Mouse (Mus musculus) stomach, postnatal 0 days (tissue): ENCODE results near the gene Creb3l1. TPM values are rescaled to one million over a fixed set of nuclear protein-coding genes. Genes with fewer than 3 reads are reported as not detected.

Experiments used
- ATAC-seq: fragments of 200-750 bp; cut with Nextera tagmentation; 2 replicates; pipeline ENCODE4 v1.8.0; 2017; ENCODE audit not compliant: low FRiP score, low TSS enrichment
- DNase-seq: peaks from one replicate; pipeline ENCODE4 v3.0.0-alpha.2; 2016; ENCODE audit warnings: low spot score
- H3K27ac ChIP-seq: fragments of 300-500 bp; sonication (generic); replicated peaks from 2 replicates; pipeline ENCODE4 v1.5.1; 2014; ENCODE audit warnings: mild to moderate bottlenecking, control low read depth
- H3K27me3 ChIP-seq: fragments of 300-500 bp; sonication (generic); 2 replicates; pipeline ENCODE4 v1.6.1; 2014; ENCODE audit warnings: low read length; ENCODE audit not compliant: control insufficient read depth, insufficient read depth
- H3K36me3 ChIP-seq: fragments of 300-500 bp; sonication (generic); 2 replicates; pipeline ENCODE4 v1.6.1; 2014; ENCODE audit warnings: low read length, mixed read lengths; ENCODE audit not compliant: control insufficient read depth, insufficient read depth
- H3K4me1 ChIP-seq: fragments of 300-500 bp; sonication (generic); replicated peaks from 2 replicates; pipeline ENCODE4 v1.6.1; 2014; ENCODE audit warnings: antibody characterized with exemption; ENCODE audit not compliant: control insufficient read depth, insufficient read depth
- H3K4me2 ChIP-seq: fragments of 300-500 bp; sonication (generic); replicated peaks from 2 replicates; pipeline ENCODE4 v1.6.1; 2014; ENCODE audit warnings: low read depth, mild to moderate bottlenecking, control low read depth, moderate library complexity
- H3K4me3 ChIP-seq: fragments of 300-500 bp; sonication (generic); 2 replicates; pipeline ENCODE4 v1.5.1; 2014; ENCODE audit warnings: low read depth, low read length, control low read depth
- H3K9ac ChIP-seq: fragments of 300-500 bp; sonication (generic); 2 replicates; pipeline ENCODE4 v1.6.1; 2014; ENCODE audit warnings: mild to moderate bottlenecking, low read length, control low read depth, mixed read lengths
- H3K9me3 ChIP-seq: fragments of 300-500 bp; sonication (generic); 2 replicates; pipeline ENCODE4 v1.6.1; 2016; ENCODE audit warnings: low read length; ENCODE audit not compliant: control insufficient read depth
- CTCF ChIP-seq: IDR thresholded peaks from 2 replicates; pipeline ENCODE4 v1.5.1; 2016; ENCODE audit warnings: antibody characterized with exemption, low read depth, mild to moderate bottlenecking, moderate library complexity
- EP300 ChIP-seq: optimal IDR thresholded peaks from 2 replicates; pipeline ENCODE3; 2016; ENCODE audit warnings: antibody characterized with exemption
- WGBS: fragments of 180-500 bp; shearing (Covaris S2); extraction: QIAGEN DNeasy Blood & Tissue Kit; methylation state at CpG from one replicate; pipeline ENCODE4 v1.1.7; 2014; 5-methylcytosine and 5-hydroxymethylcytosine counted together
- polyA plus RNA-seq: library from polyadenylated mRNA; unstranded; fragments of >200 nt; fragmentation: Nextera tagmentation; extraction: Ambion mirVana; gene quantifications from 2 replicates; pipeline ENCODE4 v1.2.1, GENCODE M21; 2015

Creb3l1 gene
- polyA plus RNA-seq, 1 experiment from 2014 or later, result 13.2 TPM

DNA sequence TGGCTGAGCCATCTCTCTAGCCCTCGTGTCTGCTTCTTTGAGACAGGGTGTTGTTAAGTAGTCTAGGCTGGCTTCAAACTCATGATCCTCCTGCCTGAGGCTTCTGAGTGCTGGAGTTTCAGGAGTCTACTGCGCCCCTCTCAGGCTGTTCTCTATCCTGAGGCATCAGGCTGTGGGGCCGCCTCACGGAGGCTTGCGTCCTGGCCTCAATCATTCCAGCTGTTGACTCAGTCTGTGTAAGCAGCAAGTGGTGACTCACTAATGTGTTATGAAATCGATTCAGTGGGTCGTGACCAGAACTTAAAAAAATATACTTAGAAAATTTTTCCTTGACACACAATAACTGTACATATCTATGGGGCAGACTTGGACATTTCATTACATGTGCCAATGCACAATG lies 19.7 kb downstream of the Creb3l1 start:
- Histone ChIP-seq H3K27me3 (no peaks in the 10 kb centered on the region), H3K36me3 (no peaks in the 10 kb centered on the region), H3K9me3 (no peaks in the 10 kb centered on the region), H3K4me3 (no peak overlapping the region), H3K27ac (peak overlapping the region; percentile 35; the same call in 1 of the 2 replicates), H3K4me1 (peaks cover 12% of the 10 kb centered on the region), H3K9ac (peak overlapping the region; percentile 23; the same call in 1 of the 2 replicates), H3K4me2 (no peak overlapping the region; the same call in 1 of the 2 replicates)
- ATAC-seq, result peak; percentile 64
- peak; percentile 76 for DNase-seq
- WGBS, result 30% methylated on average over 7 of the region's 7 CpGs
- no peak for TF ChIP-seq EP300
- peak; percentile 57 for TF ChIP-seq CTCF

DNA sequence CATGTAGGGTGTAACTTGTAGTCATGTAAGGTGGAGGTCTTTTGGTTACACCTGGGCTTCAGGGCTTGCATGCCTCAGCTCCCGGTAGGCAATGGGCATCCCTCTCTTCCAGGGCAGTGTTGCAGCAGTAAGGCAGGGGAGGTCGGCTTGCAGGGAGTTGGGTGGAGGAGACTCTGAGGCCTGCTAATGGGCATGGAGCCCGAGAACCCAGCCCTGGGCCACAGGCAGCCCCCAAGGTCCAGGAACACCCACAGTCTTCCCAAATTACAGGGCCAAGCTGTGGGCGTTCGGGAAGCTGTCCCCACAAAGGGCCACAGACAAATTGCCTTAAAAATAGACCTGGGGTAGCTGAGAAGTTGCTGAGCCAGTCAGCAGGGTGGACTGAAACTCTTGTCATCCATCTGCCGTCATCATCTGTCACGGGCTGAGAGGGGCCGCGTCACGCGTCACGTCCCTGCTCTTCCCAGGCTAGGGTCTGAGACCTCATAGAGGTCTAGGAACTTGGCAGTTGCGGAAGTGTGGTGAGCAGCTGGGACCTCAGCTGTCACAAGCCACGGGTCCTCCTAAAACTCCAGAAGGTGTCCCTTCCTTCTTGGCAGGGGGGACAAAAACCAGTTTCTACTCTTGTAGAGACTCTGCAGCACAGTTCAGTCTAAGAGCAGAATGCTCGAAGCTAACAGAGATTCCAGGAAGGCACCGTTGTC lies 26.2 kb downstream of the Creb3l1 start:
- Histone ChIP-seq H3K9me3 (no peaks in the 10 kb centered on the region), H3K4me1 (no peaks in the 10 kb centered on the region), H3K27me3 (no peaks in the 10 kb centered on the region), H3K36me3 (no peaks in the 10 kb centered on the region; the same call in 1 of the 2 replicates), H3K27ac (no peak overlapping the region), H3K4me2 (no peak overlapping the region), H3K4me3 (no peak overlapping the region), H3K9ac (no peak overlapping the region)
- DNase-seq, result no peak
- WGBS, result 83% methylated on average over 16 of the region's 16 CpGs
- TF ChIP-seq EP300 (no peak), CTCF (no peak)
- ATAC-seq, result no peak

DNA sequence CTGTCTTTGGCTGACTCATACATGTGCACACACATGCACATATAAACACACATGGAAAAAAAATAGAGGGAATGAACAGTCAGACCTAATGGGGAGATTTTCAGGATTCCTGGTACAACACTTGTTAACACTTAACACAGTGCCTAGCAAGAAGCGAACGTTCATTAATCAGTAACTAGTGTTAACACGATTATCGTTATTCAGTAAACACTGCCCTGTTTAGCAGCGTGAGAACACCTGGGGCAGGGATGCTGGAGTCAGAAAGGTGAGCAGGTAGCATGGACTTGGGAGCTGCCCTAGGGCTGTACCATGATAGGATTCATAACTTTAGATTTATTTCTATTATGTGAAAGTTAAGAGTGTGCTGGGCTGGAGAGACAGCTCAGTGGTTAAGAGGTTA lies 28.3 kb downstream of the Creb3l1 start:
- no peak overlapping the region for H3K4me2 ChIP-seq
- no peaks in the 10 kb centered on the region for H3K9me3 ChIP-seq
- WGBS, result 53% methylated on average over 5 of the region's 5 CpGs
- no peak for TF ChIP-seq CTCF
- no peak for TF ChIP-seq EP300
- no peaks in the 10 kb centered on the region for H3K4me1 ChIP-seq
- DNase-seq (peak; percentile 66), ATAC-seq (peak; percentile 88)
- H3K4me3 ChIP-seq, result no peak overlapping the region
- no peaks in the 10 kb centered on the region for H3K27me3 ChIP-seq
- no peak overlapping the region for H3K9ac ChIP-seq
- no peaks in the 10 kb centered on the region; the same call in 1 of the 2 replicates for H3K36me3 ChIP-seq
- no peak overlapping the region for H3K27ac ChIP-seq

DNA sequence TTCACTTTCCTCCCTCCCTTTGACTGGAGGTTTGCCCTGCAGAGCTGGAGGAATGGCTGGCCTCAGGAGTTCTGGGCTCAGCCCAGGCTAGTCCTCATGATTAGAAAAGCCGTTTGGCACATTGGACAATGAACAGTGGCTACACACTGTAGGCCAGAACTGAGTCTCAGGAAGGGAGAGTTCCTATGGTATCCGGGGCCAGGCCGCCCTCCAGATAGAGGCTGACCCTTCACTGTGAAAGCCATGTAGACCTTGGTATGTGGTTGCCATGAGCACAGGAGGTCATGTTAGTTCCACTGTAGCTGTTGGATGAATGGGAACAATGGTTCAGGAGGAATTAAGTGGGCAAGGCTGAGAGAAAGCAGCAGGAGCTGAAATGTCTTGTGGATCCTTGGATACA lies 30.9 kb downstream of the Creb3l1 start:
- 72% methylated on average over 3 of the region's 3 CpGs for WGBS
- Histone ChIP-seq H3K27me3 (no peaks in the 10 kb centered on the region), H3K4me3 (no peak overlapping the region), H3K4me2 (no peak overlapping the region), H3K9me3 (no peaks in the 10 kb centered on the region), H3K36me3 (peaks cover 3% of the 10 kb centered on the region), H3K9ac (no peak overlapping the region), H3K27ac (no peak overlapping the region), H3K4me1 (no peaks in the 10 kb centered on the region)
- TF ChIP-seq CTCF, result no peak
- no peak for TF ChIP-seq EP300
- ATAC-seq, result no peak
- DNase-seq, result no peak

DNA sequence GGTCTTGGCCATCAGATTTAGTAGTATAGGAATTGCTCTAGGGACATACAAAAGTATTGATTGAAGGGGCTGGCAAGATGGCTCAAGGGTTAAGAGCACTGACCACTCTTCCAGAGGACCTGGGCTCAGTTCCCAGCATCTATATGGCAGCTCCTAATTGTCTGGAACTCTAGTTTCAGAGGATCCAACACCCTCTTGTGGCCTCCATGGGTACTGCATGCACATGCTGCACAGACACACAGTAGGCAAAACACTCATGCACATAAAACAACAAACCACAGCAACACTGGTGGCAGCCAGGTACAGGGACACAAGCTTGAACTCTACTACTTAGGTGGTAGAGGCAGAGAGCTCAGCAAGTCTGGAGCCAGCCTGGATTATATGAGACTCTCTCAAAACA lies 34.6 kb downstream of the Creb3l1 start:
- Histone ChIP-seq H3K4me3 (no peak overlapping the region), H3K27me3 (no peaks in the 10 kb centered on the region), H3K36me3 (peaks cover 5% of the 10 kb centered on the region), H3K4me1 (no peaks in the 10 kb centered on the region), H3K27ac (no peak overlapping the region), H3K9me3 (no peaks in the 10 kb centered on the region), H3K4me2 (no peak overlapping the region), H3K9ac (no peak overlapping the region)
- DNase-seq (no peak), ATAC-seq (no peak)
- TF ChIP-seq EP300, result no peak
- TF ChIP-seq CTCF, result peak; percentile 64

DNA sequence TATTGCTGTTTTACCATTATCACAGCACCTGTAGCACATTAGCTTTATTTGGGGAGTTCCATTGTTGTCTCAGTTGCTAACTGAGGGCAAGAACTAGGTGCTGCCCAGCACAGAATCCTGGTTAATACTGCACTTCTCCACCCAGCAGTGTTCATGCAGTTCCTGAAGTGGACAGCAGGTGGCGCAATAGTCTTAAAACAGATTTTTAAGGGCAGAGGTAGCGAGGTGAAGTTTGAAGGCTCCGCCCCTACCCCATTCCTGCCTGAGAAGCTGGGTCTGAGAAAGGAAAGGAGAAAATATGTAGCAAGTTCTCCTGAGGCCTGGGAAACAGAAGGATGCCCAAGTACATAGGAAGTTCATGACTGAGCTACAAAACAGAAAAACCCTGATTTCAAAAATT lies 36.8 kb downstream of the Creb3l1 start:
- Histone ChIP-seq H3K27ac (no peak overlapping the region), H3K4me1 (no peaks in the 10 kb centered on the region; the same call in 1 of the 2 replicates), H3K4me3 (no peak overlapping the region), H3K9ac (no peak overlapping the region), H3K9me3 (no peaks in the 10 kb centered on the region), H3K4me2 (no peak overlapping the region), H3K27me3 (no peaks in the 10 kb centered on the region), H3K36me3 (peaks cover 5% of the 10 kb centered on the region)
- ATAC-seq, result 0 out of 2 replicates have a peak, but pooled peaks have one; percentile 19
- TF ChIP-seq CTCF (peak; percentile 92), EP300 (no peak)
- 2% methylated on average over 3 of the region's 3 CpGs for WGBS
- DNase-seq, result peak; percentile 89
